Mouse (Mus musculus): Measurements from ENCODE around the gene Lypd6b.
A peak's percentile ranks its signal among the peaks of the same experiment; 100 is the strongest.

Gene Lypd6b

GRCm38 (mm10) chr2:49827756-49828155 is 40.3 kb downstream of the Lypd6b start:
- DNase-seq = peak; percentile 58 to 78

GRCm38 (mm10) chr2:49830369-49830768 is 42.9 kb downstream of the Lypd6b start:
- no peak for DNase-seq

- DNase-seq = peak; percentile 37 to 48
These were observed 44.9 kb downstream of the Lypd6b start for GRCm38 (mm10) chr2:49832277-49832803.

- DNase-seq = peak in 1 of 2 experiments; percentile 11
These were observed 50.1 kb downstream of the Lypd6b start for GRCm38 (mm10) chr2:49837454-49838059.

- DNase-seq = no peak
These were observed 51.1 kb downstream of the Lypd6b start for GRCm38 (mm10) chr2:49838611-49839010.

- peak; percentile 47 to 61 for DNase-seq
These were observed 53.1 kb downstream of the Lypd6b start for GRCm38 (mm10) chr2:49840573-49840972.

GRCm38 (mm10) chr2:49841089-49841488 is 53.6 kb downstream of the Lypd6b start:
- DNase-seq = no peak

GRCm38 (mm10) chr2:49845104-49845503 is 57.6 kb downstream of the Lypd6b start:
- DNase-seq = no peak

GRCm38 (mm10) chr2:49846097-49846496 is 58.6 kb downstream of the Lypd6b start:
- no peak for DNase-seq

- DNase-seq = no peak
These were observed 59.4 kb downstream of the Lypd6b start for GRCm38 (mm10) chr2:49846880-49847279.

- DNase-seq = no peak
These were observed 60.3 kb downstream of the Lypd6b start for GRCm38 (mm10) chr2:49847831-49848230.

- DNase-seq = no peak
These were observed 62.3 kb downstream of the Lypd6b start for GRCm38 (mm10) chr2:49849771-49850170.

GRCm38 (mm10) chr2:49851977-49852376 is 64.5 kb downstream of the Lypd6b start:
- no peak for DNase-seq

- no peak for DNase-seq
These were observed 68.7 kb downstream of the Lypd6b start for GRCm38 (mm10) chr2:49856161-49856564.

GRCm38 (mm10) chr2:49856584-49856983 is 69.1 kb downstream of the Lypd6b start:
- no peak for DNase-seq

GRCm38 (mm10) chr2:49860219-49860962 is 72.9 kb downstream of the Lypd6b start:
- DNase-seq = no peak

GRCm38 (mm10) chr2:49860969-49861592 is 73.6 kb downstream of the Lypd6b start:
- DNase-seq = no peak

- no peak for DNase-seq
These were observed 74.2 kb downstream of the Lypd6b start for GRCm38 (mm10) chr2:49861658-49862057.

GRCm38 (mm10) chr2:49868116-49868858 is 80.8 kb downstream of the Lypd6b start:
- DNase-seq = no peak

- DNase-seq = peak in 1 of 2 experiments; percentile 4
These were observed 81.6 kb downstream of the Lypd6b start for GRCm38 (mm10) chr2:49869044-49869443.

GRCm38 (mm10) chr2:49869782-49870514 is 82.5 kb downstream of the Lypd6b start:
- DNase-seq = no peak

GRCm38 (mm10) chr2:49871012-49871411 is 83.5 kb downstream of the Lypd6b start:
- DNase-seq = no peak
